Mouse (Mus musculus) liver, adult 2 months (tissue): ENCODE results near the gene Trip6.

ENCODE experiments used
- CTCF ChIP-seq: fragments of 200-500 bp; IDR thresholded peaks from 2 replicates; pipeline ENCODE4 v1.5.1; 2011; ENCODE audit warnings: low read depth, low read length, control low read depth
- POLR2A ChIP-seq: fragments of 200-500 bp; IDR thresholded peaks from 2 replicates; pipeline ENCODE4 v1.6.1; 2011; ENCODE audit warnings: low read length, control low read depth; ENCODE audit not compliant: insufficient read depth; ENCODE audit errors: extremely low read depth

DNA sequence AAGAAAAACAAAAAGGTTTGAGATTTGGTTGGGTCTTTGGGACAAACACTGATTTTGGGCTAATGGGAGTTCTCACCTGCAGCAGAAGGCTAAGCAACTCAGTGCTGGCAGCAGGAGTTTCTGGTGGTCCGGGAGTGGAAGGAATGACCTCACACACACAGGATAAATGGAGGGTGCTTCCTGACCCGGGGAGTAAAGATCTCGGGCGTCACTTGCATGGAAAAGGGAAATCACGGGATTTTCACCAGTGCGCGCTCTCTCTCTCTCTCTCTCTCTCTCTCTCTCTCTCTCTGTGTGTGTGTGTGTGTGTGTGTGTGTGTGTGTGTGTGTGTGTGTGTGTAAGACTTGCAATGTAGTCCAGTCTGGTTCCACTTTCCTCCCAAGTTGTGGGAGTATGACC, 33.7 kb upstream of the Trip6 start:
- TF ChIP-seq CTCF (no peak), POLR2A (no peak)
